Mouse (Mus musculus) MEL (cell line): Measurements from ENCODE around the gene Susd3.

ENCODE experiments used
- CTCF ChIP-seq, 3 experiments: IDR thresholded peaks in 2 of 3; conservative IDR thresholded peaks in 1 of 3; 2 replicates each; pipeline ENCODE4 v1.5.1; 2011 to 2012; ENCODE audit warnings: low read length in 3 of 3, low read depth in 2 of 3, mild to moderate bottlenecking in 2 of 3, improper control_type of control experiment in 1 of 3, inconsistent platforms in 1 of 3, mixed read lengths in 1 of 3, moderate library complexity in 1 of 3; ENCODE audit not compliant: control insufficient read depth in 1 of 3, insufficient read depth in 1 of 3, poor library complexity in 1 of 3, severe bottlenecking in 1 of 3
- E2F4 ChIP-seq: IDR thresholded peaks from 2 replicates; pipeline ENCODE4 v1.6.1; 2011; ENCODE audit warnings: low read depth, low read length, improper control_type of control experiment, borderline replicate concordance
- HCFC1 ChIP-seq: IDR thresholded peaks from 2 replicates; pipeline ENCODE4 v1.6.1; 2012; ENCODE audit warnings: low read depth, mild to moderate bottlenecking, inconsistent platforms, low read length, improper control_type of control experiment, moderate library complexity
- MAFK ChIP-seq: IDR thresholded peaks from 2 replicates; pipeline ENCODE4 v1.6.1; 2011; ENCODE audit warnings: low read depth, mild to moderate bottlenecking, low read length, improper control_type of control experiment, borderline replicate concordance
- MAZ ChIP-seq: IDR thresholded peaks from 2 replicates; pipeline ENCODE4 v1.6.1; 2012; ENCODE audit warnings: low read depth, mild to moderate bottlenecking, inconsistent platforms, low read length, improper control_type of control experiment
- MYC ChIP-seq: IDR thresholded peaks from 2 replicates; pipeline ENCODE4 v1.6.1; 2011; ENCODE audit warnings: low read depth, mild to moderate bottlenecking, low read length, improper control_type of control experiment, moderate library complexity
- NELFE ChIP-seq: IDR thresholded peaks from 2 replicates; pipeline ENCODE4 v1.6.1; 2011; ENCODE audit warnings: low read depth, low read length, improper control_type of control experiment
- POLR2A ChIP-seq, 2 experiments: IDR thresholded peaks; 2 replicates each; pipeline ENCODE4 v1.6.1; 2011 to 2012; ENCODE audit warnings: low read length in 2 of 2, mild to moderate bottlenecking in 2 of 2, control low read depth in 1 of 2, improper control_type of control experiment in 1 of 2, low read depth in 1 of 2, moderate library complexity in 1 of 2; ENCODE audit not compliant: control insufficient read depth in 1 of 2, insufficient read depth in 1 of 2, poor library complexity in 1 of 2
- SMC3 ChIP-seq: IDR thresholded peaks from 2 replicates; pipeline ENCODE4 v1.6.1; 2011; ENCODE audit warnings: low read depth, low read length, improper control_type of control experiment
- TCF12 ChIP-seq: IDR thresholded peaks from 2 replicates; pipeline ENCODE4 v1.6.1; 2014; ENCODE audit warnings: low read depth, mild to moderate bottlenecking, inconsistent platforms, low read length, improper control_type of control experiment, moderate library complexity
- UBTF ChIP-seq: IDR thresholded peaks from 2 replicates; pipeline ENCODE4 v1.6.1; 2012; ENCODE audit warnings: low read depth, mild to moderate bottlenecking, inconsistent platforms, low read length, improper control_type of control experiment, moderate library complexity, borderline replicate concordance; ENCODE audit not compliant: insufficient read depth

DNA sequence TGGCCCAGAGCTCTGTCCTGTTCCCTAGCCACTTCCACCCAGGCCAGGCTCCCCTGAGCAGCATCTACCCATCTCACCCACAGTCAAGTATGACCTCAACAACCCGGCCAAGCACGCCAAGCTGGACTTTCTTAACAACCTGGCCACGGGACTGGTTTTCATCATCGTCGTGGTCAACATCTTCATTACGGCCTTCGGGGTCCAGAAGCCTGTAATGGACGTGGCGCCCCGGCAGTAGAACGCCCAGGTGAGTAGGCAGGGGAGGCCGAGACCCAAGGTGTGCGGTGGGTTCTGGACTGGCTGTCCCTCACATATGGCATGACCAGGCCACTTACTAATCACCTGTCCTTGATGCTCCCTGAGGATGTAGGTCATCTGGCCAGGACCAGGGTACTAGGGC lies 53.7 kb downstream of the Susd3 start:
- TF ChIP-seq CTCF (IDR thresholded peaks at IDR 0.05 in 2 of 3, conservative IDR thresholded peaks at IDR 0.05 in 1 of 3; ENCODE audit: control insufficient read depth in 1 of 3, insufficient read depth in 1 of 3, low read depth in 2 of 3, low read length in 3 of 3, poor library complexity in 1 of 3, severe bottlenecking in 1 of 3) (no peak), SMC3 (no peak), UBTF (no peak), E2F4 (no peak), MYC (no peak), HCFC1 (no peak), POLR2A (IDR thresholded peaks at IDR 0.05; ENCODE audit: control insufficient read depth in 1 of 2, insufficient read depth in 1 of 2, low read depth in 1 of 2, low read length in 2 of 2, poor library complexity in 1 of 2) (no peak), MAFK (no peak), MAZ (no peak), TCF12 (no peak), NELFE (no peak)
